Mouse (Mus musculus) heart, postnatal 10 days (tissue): ENCODE results near the gene Lmntd1. TPM values are rescaled to one million over a fixed set of nuclear protein-coding genes. Genes with fewer than 3 reads are reported as not detected.

Experiments used
- DNase-seq, 2 experiments: peaks; one replicate each; pipeline ENCODE4 v3.0.0; 2021
- intact Hi-C: fragments of 180-260 bp; cut with DNase I; formaldehyde crosslinking; loops from one replicate; pipeline ENCODE4 v1.15.1; 2025
- total RNA-seq, 2 experiments: library from RNA; stranded (reverse); gene quantifications; 2 replicates each; pipeline ENCODE4 v1.2.3; 2021

Gene Lmntd1
- total RNA-seq, 2 experiments from 2014 or later: 1.5 TPM

GRCm38 (mm10) chr6:145442786-145443185 lies 171.3 kb downstream of the Lmntd1 start:
- DNase-seq: peak in 1 of 2 experiments; percentile 55
- intact Hi-C loops: loop anchor here (5.0 kb wide), 4 partner anchors 80 to 370 kb away; partner anchors contain the start of gene Rassf8

GRCm38 (mm10) chr6:145441416-145442110 lies 172.6 kb downstream of the Lmntd1 start:
- intact Hi-C loops: loop anchor here (5.0 kb wide), 4 partner anchors 79 to 371 kb away; partner anchors contain the start of gene Rassf8
- peak; percentile 74 to 76 for DNase-seq

GRCm38 (mm10) chr6:145438851-145439250 lies 175.3 kb downstream of the Lmntd1 start:
- intact Hi-C loops: no loop called here
- no peak for DNase-seq

- intact Hi-C loops: no loop called here
- DNase-seq: no peak
Measured at GRCm38 (mm10) chr6:145435764-145436163, 178.4 kb downstream of the Lmntd1 start.

GRCm38 (mm10) chr6:145435156-145435555 lies 179.0 kb downstream of the Lmntd1 start:
- no peak for DNase-seq
- intact Hi-C loops: no loop called here

GRCm38 (mm10) chr6:145433897-145434296 lies 180.2 kb downstream of the Lmntd1 start:
- DNase-seq: no peak
- intact Hi-C loops: no loop called here

- DNase-seq: no peak
- intact Hi-C loops: no loop called here
Measured at GRCm38 (mm10) chr6:145432711-145433708, 181.1 kb downstream of the Lmntd1 start.

- intact Hi-C loops: no loop called here
- no peak for DNase-seq
Measured at GRCm38 (mm10) chr6:145431747-145432146, 182.4 kb downstream of the Lmntd1 start.

- DNase-seq: no peak
- intact Hi-C loops: no loop called here
Measured at GRCm38 (mm10) chr6:145427411-145427810, 186.7 kb downstream of the Lmntd1 start.

- intact Hi-C loops: no loop called here
- no peak for DNase-seq
Measured at GRCm38 (mm10) chr6:145426501-145426900, 187.6 kb downstream of the Lmntd1 start.

- no peak for DNase-seq
- intact Hi-C loops: no loop called here
Measured at GRCm38 (mm10) chr6:145424156-145424555, 190.0 kb downstream of the Lmntd1 start.

GRCm38 (mm10) chr6:145423484-145423883 lies 190.6 kb downstream of the Lmntd1 start:
- DNase-seq: no peak
- intact Hi-C loops: no loop called here

GRCm38 (mm10) chr6:145421666-145422065 lies 192.5 kb downstream of the Lmntd1 start:
- intact Hi-C loops: no loop called here
- DNase-seq: no peak

GRCm38 (mm10) chr6:145420407-145420806 lies 193.7 kb downstream of the Lmntd1 start:
- intact Hi-C loops: no loop called here
- no peak for DNase-seq

GRCm38 (mm10) chr6:145418856-145419255 lies 195.3 kb downstream of the Lmntd1 start:
- no peak for DNase-seq
- intact Hi-C loops: loop anchor here (2.0 kb wide), 1 partner anchor 374 kb away; no protein-coding TSS in a partner anchor

GRCm38 (mm10) chr6:145417720-145418440 lies 196.2 kb downstream of the Lmntd1 start:
- intact Hi-C loops: loop anchor here (2.0 kb wide), 1 partner anchor 375 kb away; no protein-coding TSS in a partner anchor
- DNase-seq: no peak

GRCm38 (mm10) chr6:145417014-145417719 lies 197.0 kb downstream of the Lmntd1 start:
- peak; percentile 54 to 79 for DNase-seq
- intact Hi-C loops: no loop called here

GRCm38 (mm10) chr6:145404369-145405051 lies 209.6 kb downstream of the Lmntd1 start:
- intact Hi-C loops: no loop called here
- no peak for DNase-seq

- no peak for DNase-seq
- intact Hi-C loops: no loop called here
Measured at GRCm38 (mm10) chr6:145401140-145401539, 213.0 kb downstream of the Lmntd1 start.
